Mouse (Mus musculus) liver, adult 2 months (tissue): ENCODE data around the gene Ccdc113.

Experiments
- CTCF ChIP-seq: fragments of 200-500 bp; IDR thresholded peaks from 2 replicates; pipeline ENCODE4 v1.5.1; 2011; ENCODE audit warnings: low read depth, low read length, control low read depth
- POLR2A ChIP-seq: fragments of 200-500 bp; IDR thresholded peaks from 2 replicates; pipeline ENCODE4 v1.6.1; 2011; ENCODE audit warnings: low read length, control low read depth; ENCODE audit not compliant: insufficient read depth; ENCODE audit errors: extremely low read depth

GRCm38 (mm10) chr8:95576240-95576639 is 42.4 kb downstream of the Ccdc113 start, which contains the start of gene Prss54:
- TF ChIP-seq POLR2A (no peak), CTCF (no peak)
